Mouse (Mus musculus) right cerebral cortex, postnatal 25 days (tissue): ENCODE measurements around the gene Shc2.
A peak's percentile ranks its signal among the peaks of the same experiment; 100 is the strongest.

Source experiments
- DNase-seq: peaks from one replicate; pipeline ENCODE4 v3.0.0; 2022

Gene Shc2

DNA sequence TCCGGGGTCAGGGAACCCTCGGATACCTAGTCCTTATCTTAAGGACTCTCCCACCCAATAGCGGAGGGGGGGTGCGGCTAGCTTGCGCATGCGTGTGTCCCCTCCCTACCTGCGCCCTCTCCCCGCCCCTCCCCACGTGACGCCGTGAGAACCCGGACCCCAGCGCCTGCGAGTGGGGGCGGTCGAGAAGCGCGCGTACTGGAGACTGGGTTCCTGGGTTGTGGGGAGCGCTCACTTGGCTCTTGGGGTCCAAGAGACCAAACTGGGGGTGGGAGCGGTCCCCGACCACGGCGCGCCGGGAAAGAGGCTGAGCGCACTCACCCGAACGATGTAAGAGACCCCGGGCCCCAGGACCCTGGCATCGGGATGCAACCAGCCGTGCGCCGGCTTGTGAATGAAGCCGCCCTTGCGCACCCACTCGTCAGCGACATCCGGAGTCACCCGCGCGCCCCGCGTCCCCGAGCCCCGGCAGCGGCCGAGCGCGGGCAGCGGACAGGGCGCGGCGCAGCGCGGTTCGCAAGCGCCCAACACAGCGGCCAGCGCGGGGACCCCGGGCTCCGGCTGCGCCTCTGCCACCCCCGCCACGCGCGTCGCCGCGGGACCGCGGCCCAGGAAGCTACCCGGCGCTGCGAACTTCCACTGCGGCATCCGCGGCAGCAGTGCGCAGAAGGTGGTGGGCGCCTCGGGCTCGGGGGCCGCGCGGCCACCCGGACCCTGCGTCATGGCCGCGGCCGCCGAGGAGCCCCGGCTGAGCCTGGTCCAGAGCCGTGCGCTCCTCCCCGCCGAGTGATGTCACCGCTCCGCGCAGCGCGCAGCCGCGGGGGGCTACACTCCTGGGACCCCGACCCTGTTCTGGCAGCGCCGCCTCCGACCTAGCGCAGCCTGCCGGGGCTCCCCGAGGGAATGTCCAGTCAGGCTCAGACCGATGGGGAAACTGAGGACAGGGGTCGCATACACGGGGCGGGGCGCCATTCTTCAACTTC, at the start of gene Shc2:
Gene Shc2, minus strand, starts transcription at position 791 of the 983 bp plus-strand sequence.
- peak; percentile 88 for DNase-seq

DNA sequence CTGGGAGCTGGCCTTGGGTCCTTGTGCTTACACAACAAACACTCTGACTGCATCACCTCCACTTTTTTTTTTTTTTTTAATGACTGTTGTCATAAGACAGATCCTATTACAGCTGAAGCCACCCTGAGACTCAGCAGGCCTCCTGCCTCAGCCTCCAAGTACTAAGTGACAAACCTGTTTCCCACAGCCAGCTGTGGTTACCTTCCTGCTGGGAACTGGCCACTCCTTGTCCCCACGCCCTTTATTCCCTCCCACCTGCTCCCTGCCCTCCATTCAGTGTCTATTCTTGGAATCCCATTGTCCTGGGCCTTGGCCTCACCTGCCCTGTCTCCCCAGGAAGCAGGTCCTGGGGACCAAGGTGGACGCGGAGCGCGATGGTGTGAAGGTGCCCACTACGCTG, 49.8 kb upstream of the Shc2 start:
- no peak for DNase-seq

DNA sequence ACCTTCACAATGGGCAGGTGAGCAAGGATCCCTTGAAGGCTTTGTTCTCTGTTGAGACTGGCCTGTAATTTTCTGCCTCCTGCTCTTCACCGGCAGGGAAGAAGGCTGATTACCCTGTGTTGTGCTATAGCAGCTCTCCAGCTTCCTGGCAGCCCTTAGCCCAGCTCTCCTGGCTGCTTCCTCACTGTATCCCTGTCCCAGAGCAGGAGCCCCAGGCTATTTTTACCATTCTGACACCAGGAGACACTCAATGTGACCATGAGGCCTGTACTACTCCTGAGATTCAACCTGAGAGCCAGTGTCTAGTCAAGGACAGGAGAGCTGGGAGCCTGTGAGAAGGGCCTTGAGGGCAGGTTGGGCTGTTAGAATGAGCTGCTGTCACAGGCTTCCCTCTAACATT, 49.0 kb upstream of the Shc2 start:
- DNase-seq, result no peak

DNA sequence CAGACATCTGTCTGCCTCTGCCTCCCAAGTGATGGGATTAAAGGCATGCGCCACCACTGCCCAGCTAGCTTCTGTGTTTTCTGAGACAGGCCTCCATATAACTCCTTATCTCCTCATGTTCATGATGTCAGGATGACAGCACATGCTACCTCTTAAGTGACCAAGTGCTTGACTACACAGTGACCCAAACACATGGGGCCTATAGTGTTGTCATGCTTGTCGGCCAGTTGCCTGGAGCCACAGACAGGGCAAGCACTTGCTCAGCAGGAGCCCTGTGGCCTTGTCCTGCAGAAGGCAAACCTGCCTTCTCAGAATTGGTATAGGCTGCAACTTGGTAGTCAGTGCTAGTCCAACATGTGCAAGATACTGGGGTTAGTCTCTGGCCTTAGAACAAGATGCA, 48.5 kb upstream of the Shc2 start:
- no peak for DNase-seq

DNA sequence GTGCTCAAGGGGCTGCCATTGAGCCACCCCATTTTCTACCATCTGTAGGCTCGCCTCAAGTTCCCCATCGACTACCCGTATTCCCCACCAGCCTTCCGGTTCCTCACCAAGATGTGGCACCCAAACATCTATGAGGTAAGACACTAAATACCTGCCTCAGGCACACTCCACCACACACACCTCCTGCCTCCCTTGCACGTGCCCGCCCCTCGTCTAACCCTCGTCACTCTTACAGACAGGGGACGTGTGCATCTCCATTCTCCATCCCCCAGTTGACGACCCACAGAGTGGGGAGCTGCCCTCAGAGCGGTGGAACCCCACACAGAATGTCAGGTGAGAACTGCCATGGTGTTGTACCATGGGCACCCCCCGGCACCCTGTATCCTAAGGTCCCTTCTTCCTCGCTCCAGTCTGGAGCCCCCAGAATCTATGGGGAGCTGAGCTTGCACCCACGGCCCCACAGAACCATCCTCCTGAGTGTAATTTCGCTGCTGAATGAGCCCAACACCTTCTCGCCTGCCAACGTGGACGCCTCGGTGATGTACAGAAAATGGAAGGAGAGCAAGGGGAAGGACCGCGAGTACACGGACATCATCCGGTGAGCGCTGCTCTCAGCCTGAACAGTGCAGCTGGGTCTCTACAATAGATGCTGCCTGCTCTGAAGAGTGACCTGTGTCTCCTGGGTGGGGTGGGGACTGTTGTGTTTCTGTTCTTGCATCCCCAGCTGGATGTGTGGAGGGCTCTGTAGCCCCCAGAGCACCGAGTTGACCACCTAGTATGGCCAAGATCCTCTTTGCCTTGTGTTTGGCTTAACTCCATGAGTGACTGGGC, 47.3 kb upstream of the Shc2 start:
- DNase-seq, result no peak

DNA sequence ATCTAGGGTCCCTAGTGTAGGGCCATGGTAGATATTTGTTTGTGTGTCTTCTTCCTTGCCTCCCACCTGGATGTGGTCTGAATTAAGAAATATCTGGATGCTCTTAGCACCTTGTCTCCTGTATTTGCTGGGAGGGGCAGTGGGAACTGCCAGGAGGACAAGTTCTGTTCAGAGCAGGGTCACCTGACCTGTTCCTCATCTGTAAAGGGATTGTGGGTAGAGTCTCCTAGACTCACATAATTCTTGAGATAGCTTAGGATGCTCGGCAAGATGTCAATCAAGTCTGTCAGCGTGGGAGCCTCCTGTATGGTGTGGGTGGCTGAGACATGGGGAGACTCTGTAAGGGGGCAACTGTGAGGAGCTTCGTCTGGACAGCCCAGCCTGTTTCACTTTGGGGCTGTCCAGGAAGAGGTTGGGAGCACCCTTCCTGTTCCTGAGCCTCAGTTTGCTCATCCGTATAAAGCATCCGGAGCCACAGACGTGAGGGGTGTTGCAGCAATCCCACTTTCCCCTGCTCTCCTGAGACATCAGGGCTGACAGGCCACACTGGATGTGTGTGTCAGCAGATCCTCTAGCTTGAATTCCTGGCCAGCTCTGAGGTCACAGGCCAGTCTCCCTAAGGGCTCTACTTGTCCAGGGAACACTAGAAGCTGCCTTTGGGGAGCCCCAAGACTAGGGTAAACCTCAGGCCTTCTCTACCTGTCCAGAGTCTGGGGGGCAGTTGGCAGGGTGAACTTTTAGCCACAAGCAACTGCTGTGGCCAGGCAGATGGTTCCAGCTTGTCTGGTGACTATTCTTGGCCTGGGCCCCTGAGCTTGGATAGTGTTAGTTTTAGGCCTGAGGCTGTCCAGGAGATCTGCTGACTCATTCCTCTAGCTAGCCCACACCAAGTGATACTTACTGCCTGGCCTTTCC, 46.3 kb upstream of the Shc2 start:
- DNase-seq, result no peak

DNA sequence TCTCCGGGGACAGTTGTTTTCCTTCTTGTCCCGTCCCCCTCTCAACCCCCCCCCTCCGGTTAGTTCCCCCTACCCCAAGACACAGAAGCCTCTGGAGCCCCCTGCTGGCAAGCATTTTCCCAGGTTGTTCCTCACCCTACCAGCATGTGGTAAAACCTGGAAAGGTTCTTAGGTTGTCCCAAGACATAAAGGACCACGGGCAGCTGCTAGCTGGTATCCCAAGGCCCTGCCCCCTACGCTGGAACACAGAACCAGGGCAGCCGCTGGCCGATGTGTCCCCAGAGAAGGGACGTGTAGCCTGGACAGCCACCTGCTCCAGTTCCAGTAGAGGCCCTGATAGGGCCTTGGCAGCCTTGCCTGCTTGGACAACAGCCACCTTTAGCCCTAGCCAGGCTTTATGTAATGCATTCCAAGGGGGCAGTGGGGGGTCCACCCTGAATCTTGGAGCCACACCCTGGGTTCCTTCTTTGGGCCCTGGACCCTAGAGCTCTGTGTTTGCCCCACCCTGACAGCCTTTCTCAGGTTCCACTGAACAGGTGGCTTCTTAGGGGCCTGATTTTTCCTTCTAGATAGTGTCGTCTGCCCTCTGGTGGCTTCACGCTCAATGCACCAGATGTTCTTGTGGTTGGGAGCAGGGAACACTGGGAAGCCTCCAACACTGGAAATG, 45.3 kb upstream of the Shc2 start:
- no peak for DNase-seq

DNA sequence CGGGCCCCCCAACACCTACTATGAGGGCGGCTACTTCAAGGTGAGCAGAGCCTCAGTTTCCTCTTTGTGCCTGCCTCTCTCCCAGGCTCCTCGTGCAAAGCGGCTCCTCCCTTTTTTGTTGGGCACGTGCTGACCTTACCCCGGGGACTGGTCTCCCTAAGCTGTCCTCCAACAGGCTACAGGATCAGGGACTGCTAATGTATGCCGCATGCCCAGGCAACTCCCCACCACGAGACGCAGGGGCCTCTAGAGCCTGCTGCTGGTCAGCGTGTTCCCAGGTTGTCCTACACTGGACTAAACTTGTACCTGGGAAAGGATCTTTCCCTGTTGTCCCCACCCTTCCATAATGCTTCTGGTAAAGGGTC, 44.8 kb upstream of the Shc2 start:
- no peak for DNase-seq

DNA sequence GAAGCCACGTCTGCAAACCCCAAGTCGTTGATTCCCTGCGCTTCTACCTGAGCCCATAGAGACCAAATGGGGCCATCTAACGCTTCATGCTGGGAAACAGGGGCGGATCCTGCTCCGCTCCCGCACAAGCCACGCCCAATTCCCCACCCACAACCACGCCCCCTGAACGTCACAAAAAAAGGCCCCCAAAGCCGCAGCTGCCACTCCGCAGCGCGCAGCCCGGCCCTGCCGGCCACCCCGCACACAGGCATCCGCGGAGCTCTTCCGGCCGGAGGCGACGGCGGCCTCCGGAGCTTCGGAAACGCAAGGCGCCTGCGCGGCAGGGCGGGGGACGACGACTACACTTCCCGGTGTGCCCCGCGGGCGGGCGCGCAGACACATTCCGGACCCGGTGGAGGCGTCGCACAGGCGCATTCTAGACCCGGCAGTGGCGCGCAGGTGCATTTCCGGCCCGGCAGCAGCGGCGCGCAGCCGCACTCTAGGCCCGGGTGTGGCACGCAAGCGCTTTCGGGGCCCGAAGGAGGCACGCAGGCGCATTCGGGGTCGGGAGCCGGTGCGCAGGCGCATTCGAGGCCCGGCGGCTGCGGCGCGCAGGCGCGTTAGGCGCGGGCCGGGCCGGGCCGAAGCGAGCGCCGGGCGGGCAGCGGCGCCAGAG, 44.0 kb upstream of the Shc2 start, which contains the start of gene Cdc34:
Gene Cdc34, plus strand, starts transcription at position 605 of the 655 bp plus-strand sequence.
- DNase-seq, result peak; percentile 100

DNA sequence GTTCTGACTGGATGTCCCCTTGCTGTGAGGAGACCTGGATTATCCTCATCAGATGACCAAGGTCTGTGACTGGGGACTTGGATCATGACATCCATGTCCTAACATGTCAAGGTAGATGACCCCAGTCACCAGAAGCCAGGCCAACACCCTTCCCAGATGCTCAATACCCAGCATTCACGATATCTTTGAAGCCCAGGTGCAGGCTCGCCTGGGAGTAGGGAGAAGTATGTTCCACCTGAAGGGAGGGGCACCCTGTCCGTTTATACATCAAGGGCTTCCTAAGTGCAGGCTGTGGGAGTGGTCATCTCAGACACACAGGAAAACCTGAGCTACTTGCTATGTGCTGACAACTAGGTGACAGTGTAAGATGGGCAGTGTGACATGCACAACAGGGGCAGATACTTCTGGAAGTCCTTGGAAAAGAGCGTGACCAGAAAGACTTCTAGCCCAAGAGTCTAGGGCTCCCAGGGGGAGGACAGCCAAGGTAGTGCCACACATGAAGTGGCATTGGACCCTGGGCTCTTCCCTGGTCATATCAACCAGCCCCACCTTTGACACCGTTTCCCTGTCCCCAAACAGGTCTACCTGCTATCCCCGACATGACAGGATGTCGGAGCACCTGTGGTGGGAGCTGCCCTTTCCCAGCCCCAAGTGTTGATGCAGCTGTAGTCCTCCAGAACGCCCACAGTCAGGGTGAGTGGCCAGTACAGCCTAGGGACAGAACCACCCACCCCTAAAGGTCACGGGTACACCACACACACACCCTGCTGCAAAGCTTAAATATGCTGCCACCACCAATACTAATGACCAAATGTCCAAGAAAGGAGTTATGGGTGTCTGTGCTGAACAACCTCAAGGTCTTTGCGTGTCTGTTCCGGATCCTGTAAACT, 43.1 kb upstream of the Shc2 start:
- no peak for DNase-seq

DNA sequence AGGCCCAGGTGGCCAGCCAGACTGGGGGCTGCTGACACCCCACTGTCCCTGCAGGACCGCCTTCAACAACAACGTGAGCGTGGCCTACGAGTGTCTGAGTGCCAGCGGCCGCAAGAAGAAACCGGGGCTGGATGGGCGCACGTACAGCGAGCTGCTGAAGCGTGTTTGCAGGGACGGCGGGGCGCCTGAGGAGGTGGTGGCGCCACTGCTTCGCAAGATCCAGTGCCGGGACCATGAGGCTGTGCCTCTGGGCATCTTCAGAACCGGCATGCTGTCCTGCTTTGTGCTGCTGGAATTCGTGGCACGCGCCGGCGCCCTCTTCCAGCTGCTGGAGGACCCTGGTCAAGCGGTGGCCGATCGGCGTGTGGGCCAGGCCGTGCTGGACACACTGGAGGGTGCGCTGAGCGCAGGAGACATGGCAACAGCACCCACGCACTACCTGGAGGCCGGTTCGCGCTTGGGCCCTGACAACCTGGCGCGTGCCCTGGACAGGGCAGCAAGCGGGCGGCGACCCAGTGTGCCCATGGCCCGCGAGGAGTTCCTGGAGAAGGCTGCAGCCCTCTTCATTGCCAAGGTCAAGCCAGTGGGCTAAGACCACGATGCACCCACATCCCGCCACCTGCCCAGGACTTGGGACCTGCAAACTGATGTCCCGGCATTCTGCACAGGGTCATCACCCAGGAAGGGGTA, 37.8 kb upstream of the Shc2 start:
- DNase-seq, result no peak

DNA sequence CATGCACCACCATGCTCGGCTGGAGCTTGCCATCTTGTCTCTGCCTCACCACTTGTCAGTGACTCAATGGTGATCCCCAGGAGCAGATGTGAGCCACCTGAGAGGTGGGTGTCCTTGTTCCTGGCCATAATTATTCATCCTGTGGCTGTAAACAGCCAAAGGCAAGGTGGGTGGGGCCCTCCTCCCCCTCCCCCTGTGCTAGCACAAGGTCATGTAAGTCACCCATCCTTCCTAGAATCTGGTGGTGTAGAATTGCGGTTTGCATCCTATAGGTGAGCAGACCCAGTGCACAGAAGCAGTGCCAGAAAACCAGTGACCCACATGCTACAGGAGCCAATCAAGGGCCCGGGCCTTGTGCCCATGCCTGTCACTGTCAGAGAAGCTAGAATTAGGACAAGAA, 35.3 kb upstream of the Shc2 start:
- no peak for DNase-seq

DNA sequence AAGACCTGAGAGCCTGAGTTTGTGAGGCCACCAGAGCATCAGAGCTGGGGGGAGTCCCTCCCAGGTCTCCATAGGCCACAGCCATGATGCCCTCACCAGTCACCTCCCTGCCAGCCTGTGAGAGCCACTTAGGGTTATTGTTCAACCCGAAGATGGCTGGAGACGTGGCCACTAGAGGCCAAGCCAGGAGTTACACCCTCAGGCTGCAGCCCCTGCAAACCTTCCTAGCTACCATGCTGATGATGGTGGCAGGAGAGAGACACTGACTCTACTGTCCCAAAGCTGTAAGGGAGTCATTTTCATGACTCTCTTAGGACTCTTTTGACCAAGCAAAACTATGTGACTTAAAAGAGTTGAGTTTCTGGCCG, 34.4 kb upstream of the Shc2 start:
- DNase-seq, result no peak

DNA sequence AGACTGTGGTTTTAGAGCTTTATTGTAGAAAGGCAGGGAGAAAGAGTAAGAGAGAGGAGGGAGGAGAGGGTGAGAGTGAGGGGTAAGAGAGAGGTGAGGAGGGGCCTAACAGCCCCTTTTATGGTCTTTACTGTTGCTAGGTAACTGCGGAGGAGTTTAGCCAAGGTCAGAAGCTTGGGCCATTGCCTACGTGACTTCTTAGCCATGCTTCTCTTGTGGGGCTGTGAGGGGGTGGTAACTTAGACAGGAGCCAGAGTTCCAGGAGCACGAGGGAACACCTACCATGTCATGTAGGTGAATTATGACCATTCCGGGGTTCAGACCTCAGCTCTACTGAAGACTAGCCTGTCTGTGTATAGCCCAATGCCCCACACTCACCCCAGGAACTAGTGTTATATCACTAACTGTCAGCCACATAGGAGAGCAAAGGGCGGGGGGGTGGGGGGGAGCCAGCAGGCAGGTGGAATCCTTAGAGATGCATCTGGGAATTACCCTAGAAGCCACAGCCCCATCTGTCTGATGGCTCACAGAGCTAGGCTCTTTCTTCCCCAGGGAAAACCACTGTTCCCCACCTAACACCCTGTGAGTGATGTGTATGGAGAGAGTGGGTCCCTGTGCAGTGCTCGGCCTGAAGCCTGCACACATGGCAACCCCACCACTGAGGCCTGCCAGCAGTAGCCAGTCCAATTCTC, 33.8 kb upstream of the Shc2 start:
- no peak for DNase-seq

DNA sequence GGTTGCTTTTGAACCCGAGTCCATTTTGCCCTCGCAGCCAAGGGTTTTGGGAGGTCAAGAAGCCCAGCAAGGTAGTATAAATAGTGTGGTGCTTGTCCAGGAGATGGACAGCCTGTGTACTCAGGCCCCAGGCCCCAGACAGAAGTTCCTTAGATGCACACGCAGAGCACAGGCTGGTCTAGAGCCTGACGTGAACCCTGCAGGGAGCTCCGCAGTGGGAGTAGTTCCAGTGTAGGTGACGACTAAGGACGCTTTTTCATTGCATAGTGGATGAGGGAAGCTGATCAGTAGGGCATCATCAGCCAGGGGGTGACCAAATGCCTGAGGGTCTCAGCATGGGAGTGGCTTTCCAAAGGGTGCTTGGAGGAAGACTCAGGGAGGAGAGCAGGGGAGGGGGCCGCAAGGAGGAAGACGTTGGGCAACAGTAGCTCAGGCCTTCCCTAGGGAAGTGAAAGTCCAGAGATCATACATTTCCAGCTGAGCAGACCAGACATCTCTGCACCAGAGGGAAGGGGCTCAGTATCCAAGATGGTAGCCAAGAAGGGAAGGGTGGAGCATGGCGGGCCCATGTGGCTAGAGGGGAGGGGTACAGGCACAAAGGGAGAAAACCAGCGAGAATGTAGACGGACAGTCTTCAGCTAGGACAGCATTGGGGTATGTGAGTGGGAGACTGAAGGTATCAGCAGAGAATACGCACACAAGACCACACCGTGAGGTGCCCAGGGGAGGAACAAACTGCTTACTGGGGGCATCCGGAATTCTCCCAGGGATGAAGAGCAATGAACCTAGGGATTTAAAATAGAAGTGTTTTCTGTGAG, 32.6 kb upstream of the Shc2 start:
- DNase-seq, result no peak

DNA sequence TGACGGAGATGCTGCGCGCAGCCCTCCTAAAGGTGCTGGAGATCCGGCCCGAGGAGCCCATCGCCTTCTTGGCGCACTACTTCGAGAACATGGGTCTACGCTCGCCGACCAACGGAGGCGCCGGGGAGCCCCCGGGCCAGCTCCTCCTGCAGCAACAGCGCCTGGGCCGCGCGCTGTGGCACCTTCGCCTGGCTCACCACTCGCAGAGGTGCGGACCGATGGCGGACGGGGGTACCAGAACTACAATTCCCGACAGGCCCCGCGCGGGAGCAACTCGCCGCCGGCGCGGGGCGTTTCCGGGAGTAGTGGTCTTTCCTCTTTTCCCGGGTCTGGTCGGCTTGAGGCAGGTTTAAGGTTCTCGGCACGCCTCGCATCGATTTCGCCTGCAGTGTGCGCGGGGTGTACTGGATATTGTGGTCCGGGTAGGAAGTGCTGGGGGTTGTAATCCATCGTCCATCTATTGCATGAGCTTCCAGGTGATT, 31.9 kb upstream of the Shc2 start:
- DNase-seq, result peak; percentile 86

DNA sequence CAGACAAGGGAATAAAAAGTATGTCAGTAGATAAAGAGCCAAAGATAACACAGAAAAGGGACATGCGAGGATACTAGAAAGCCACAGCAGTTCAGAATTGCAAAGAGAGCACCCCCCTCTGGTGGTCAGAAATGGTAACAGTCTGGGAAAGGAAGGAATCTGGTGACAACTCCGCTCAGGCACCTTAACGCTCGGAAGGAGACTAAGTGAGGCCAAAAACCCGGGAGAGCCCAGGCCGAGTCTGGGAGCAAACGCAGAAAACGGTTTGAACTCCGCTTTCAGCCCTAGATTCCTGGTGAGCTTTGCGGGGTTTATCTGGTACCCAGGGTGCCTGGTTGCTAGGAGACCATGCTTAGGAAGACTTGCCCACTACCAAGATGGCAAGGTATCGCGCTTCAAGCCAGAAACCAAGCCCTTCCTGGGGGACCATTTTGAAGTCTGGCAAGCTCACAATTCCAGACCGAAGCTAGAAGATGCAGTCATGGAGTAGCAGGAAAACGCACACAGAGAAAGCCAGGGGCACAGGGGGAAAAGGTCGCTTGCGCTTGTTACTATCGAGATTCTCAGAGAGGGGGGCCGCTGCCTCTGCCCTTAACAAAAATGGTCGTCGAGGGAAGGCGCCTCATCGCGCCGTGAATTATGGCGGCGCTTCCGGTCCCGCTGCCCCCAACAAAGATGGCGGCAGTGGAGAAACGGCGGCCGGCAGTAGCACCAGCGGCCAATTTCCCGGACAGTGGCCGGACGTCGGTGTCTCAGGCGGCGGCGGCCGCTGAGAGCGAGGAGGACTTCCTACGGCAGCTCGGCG, 31.3 kb upstream of the Shc2 start, which contains the start of gene Tpgs1:
Gene Tpgs1, plus strand, starts transcription at position 599 of the 805 bp plus-strand sequence.
- DNase-seq, result peak; percentile 89
